Mouse (Mus musculus) induced T-regulatory cell, adult 2 months (primary cell): Measurements from ENCODE around the gene Amhr2.

Experiments
- DNase-seq: peaks from one replicate; pipeline ENCODE4 v3.0.0-alpha.2; 2012; ENCODE audit warnings: low read depth

The Amhr2 gene

GRCm38 (mm10) chr15:102471727-102472126 lies 26.6 kb downstream of the Amhr2 start:
- no peak for DNase-seq

- no peak for DNase-seq
These were observed 28.1 kb downstream of the Amhr2 start for GRCm38 (mm10) chr15:102473246-102473645.

GRCm38 (mm10) chr15:102474520-102474919 lies 29.4 kb downstream of the Amhr2 start:
- DNase-seq = no peak

GRCm38 (mm10) chr15:102483136-102483535 lies 38.0 kb downstream of the Amhr2 start:
- DNase-seq = no peak

GRCm38 (mm10) chr15:102485853-102486252 lies 40.7 kb downstream of the Amhr2 start:
- DNase-seq = no peak

GRCm38 (mm10) chr15:102487664-102488063 lies 42.5 kb downstream of the Amhr2 start:
- no peak for DNase-seq

- DNase-seq = no peak
These were observed 53.2 kb downstream of the Amhr2 start for GRCm38 (mm10) chr15:102498322-102498721.

- DNase-seq = no peak
These were observed 54.2 kb downstream of the Amhr2 start for GRCm38 (mm10) chr15:102499370-102499769.

GRCm38 (mm10) chr15:102499851-102500250 lies 54.7 kb downstream of the Amhr2 start:
- DNase-seq = no peak

GRCm38 (mm10) chr15:102500479-102500878 lies 55.3 kb downstream of the Amhr2 start:
- no peak for DNase-seq

GRCm38 (mm10) chr15:102501084-102501814 lies 56.1 kb downstream of the Amhr2 start:
- DNase-seq = no peak

- DNase-seq = no peak
These were observed 57.2 kb downstream of the Amhr2 start for GRCm38 (mm10) chr15:102502254-102502840.

- no peak for DNase-seq
These were observed 58.3 kb downstream of the Amhr2 start, which contains the start of gene Gm10337 for GRCm38 (mm10) chr15:102503447-102503846. Gene Gm10337, plus strand, starts transcription at chr15:102503722.
